ENCODE assay signal across 37 mouse cellular contexts in the genomic region with DNA sequence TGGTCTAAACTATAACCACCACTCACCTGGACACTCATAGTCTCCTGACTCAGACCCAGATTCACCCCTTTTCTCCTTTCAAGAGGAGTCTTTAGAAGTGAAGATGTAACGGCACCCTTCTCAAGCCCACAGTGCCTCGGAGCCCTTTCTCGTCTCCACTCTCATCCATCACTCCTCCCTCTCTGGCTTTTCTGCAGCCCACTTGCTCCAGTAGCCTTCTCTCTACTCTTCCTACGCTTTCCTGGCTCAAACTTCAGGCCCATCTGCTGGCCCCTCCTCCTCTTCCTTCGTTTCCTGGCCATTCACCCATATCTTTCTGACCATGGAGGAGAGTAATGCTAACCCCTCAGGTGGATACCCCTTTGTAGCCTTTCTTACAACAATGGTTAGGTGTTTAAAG. TPM values are rescaled to one million over a fixed set of nuclear protein-coding genes. Genes with fewer than 3 reads are reported as not detected.
"Had no signal": no experiment of that assay in that cellular context is flagged by ENCODE, and none has a peak within 500 bp of the region (broad histone marks: within the 10 kb centered on the region; RNA-seq: fewer than 3 reads in every experiment).

No protein-coding gene starts in this region.

- H3K4me2 ChIP-seq: embryonic facial prominence, embryonic 12.5 days; embryonic facial prominence, embryonic 13.5 days; embryonic facial prominence, embryonic 15.5 days; forebrain, embryonic 12.5 days; forebrain, embryonic 13.5 days; forebrain, embryonic 15.5 days had no signal

- H3K9me3 ChIP-seq: embryonic facial prominence, embryonic 10.5 days; embryonic facial prominence, embryonic 12.5 days; embryonic facial prominence, embryonic 13.5 days; embryonic facial prominence, embryonic 15.5 days; forebrain, embryonic 10.5 days; forebrain, embryonic 12.5 days; forebrain, embryonic 13.5 days; forebrain, embryonic 15.5 days had no signal

- H3K9ac ChIP-seq: embryonic facial prominence, embryonic 12.5 days; embryonic facial prominence, embryonic 13.5 days; embryonic facial prominence, embryonic 15.5 days; forebrain, embryonic 12.5 days; forebrain, embryonic 13.5 days; forebrain, embryonic 15.5 days had no signal

- H3K27ac ChIP-seq: embryonic facial prominence, embryonic 10.5 days; embryonic facial prominence, embryonic 12.5 days; embryonic facial prominence, embryonic 13.5 days; embryonic facial prominence, embryonic 15.5 days; forebrain, embryonic 10.5 days; forebrain, embryonic 12.5 days; forebrain, embryonic 13.5 days; forebrain, embryonic 15.5 days; gastrocnemius, adult 2 months; heart, adult 2 months had no signal

- H3K4me3 ChIP-seq: embryonic facial prominence, embryonic 10.5 days; embryonic facial prominence, embryonic 12.5 days; embryonic facial prominence, embryonic 13.5 days; embryonic facial prominence, embryonic 15.5 days; erythroblast, embryonic 14.5 days; forebrain, embryonic 10.5 days; forebrain, embryonic 12.5 days; forebrain, embryonic 13.5 days; forebrain, embryonic 15.5 days; gastrocnemius, adult 2 months; heart, adult 2 months had no signal

- ATAC-seq: forebrain, embryonic 13.5 days; forebrain, embryonic 14.5 days; forebrain, embryonic 15.5 days; forebrain, embryonic 16.5 days had no signal

- DNase-seq: cerebellum, adult 18-20 months; cerebellum, adult 2 months; cerebellum, adult 8-10 months; cerebellum, adult 9-10 months; cerebellum, adult 9-11 months; cerebellum, postnatal 10 days; cerebellum, postnatal 14 days; cerebellum, postnatal 25 days; cerebellum, postnatal 36 days; embryo, embryonic 11 days; gastrocnemius, adult 2 months; gastrocnemius, postnatal 10 days; gastrocnemius, postnatal 14 days; gastrocnemius, postnatal 25 days; gastrocnemius, postnatal 36 days; heart, adult 11 months; heart, adult 18-20 months; heart, adult 2 months had no signal

- H3K36me3 ChIP-seq: embryonic facial prominence, embryonic 10.5 days; embryonic facial prominence, embryonic 12.5 days; embryonic facial prominence, embryonic 13.5 days; embryonic facial prominence, embryonic 15.5 days; forebrain, embryonic 10.5 days; forebrain, embryonic 12.5 days; forebrain, embryonic 15.5 days had no signal

RNA-seq across cellular contexts. Expression of a gene that starts 3.1 kb away (rescaled TPM):
- total RNA-seq: common myeloid progenitor, adult 5-6 weeks; granulocyte monocyte progenitor cell, adult 5-6 weeks had no signal
- polyA plus RNA-seq: erythroblast, embryonic 14.5 days had no signal

RNA-seq across cellular contexts. Expression of a gene that starts 33.9 kb away (rescaled TPM):
- total RNA-seq: common myeloid progenitor, adult 5-6 weeks; gastrocnemius, adult 18-20 months; gastrocnemius, adult 2 months; gastrocnemius, adult 8-10 months; gastrocnemius, postnatal 10 days; gastrocnemius, postnatal 14 days; gastrocnemius, postnatal 25 days; gastrocnemius, postnatal 36 days; gastrocnemius, postnatal 4 days; granulocyte monocyte progenitor cell, adult 5-6 weeks; heart, adult 18-20 months; heart, adult 2 months; heart, adult 8-10 months had no signal
- polyA plus RNA-seq: cerebellum, adult 2 months; cortical plate, adult 2 months; embryonic facial prominence, embryonic 14.5 days; embryonic facial prominence, embryonic 15.5 days; erythroblast, embryonic 14.5 days; forebrain, embryonic 13.5 days; forebrain, embryonic 14.5 days; forebrain, embryonic 15.5 days; forebrain, embryonic 16.5 days; heart, adult 2 months had no signal
